Mouse (Mus musculus) small intestine, adult 2 months (tissue): ENCODE data around the gene Muc1.

Experiments used
- CTCF ChIP-seq: fragments of 200-500 bp; IDR thresholded peaks from 2 replicates; pipeline ENCODE4 v1.5.1; 2012; ENCODE audit warnings: low read depth, mild to moderate bottlenecking, control low read depth, inconsistent platforms, low read length, moderate library complexity, mixed read lengths; ENCODE audit not compliant: insufficient replicate concordance, insufficient read length; ENCODE audit errors: extremely low read depth
- POLR2A ChIP-seq: fragments of 200-500 bp; IDR thresholded peaks from 2 replicates; pipeline ENCODE4 v1.6.1; 2012; ENCODE audit warnings: low read depth, mild to moderate bottlenecking, control low read depth, inconsistent platforms, low read length, moderate library complexity

DNA sequence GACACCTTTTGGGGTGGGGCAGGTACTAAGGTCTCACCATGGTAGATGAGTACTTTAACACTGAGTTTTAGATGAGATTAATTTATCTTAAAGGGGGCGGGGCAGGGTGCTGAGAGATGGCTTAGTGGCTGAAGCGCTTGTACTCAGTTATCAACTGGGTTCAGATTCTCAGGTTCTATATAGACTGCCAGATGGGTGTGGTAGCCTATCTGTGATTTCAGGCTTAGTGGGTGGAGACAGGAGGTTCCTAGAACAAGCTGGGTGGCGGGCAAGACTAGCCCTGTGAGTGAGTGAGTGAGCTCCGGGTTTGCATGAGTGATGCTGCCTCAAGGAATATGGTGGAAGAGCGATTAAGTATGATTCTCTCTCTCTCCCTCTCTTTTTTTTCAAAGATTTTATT, 26.1 kb downstream of the Muc1 start:
- TF ChIP-seq POLR2A, result no peak
- TF ChIP-seq CTCF, result no peak
